Mouse (Mus musculus) heart, postnatal 14 days (tissue): ENCODE measurements around the gene Ms4a3. TPM values are rescaled to one million over a fixed set of nuclear protein-coding genes. Genes with fewer than 3 reads are reported as not detected.

Source experiments
- DNase-seq, 2 experiments: peaks; one replicate each; pipeline ENCODE4 v3.0.0; 2021 to 2022
- intact Hi-C: fragments of 180-260 bp; cut with DNase I; formaldehyde crosslinking; loops from one replicate; pipeline ENCODE4 v1.15.1; 2025
- long read RNA-seq, 2 experiments: library from polyadenylated mRNA; stranded (forward); transcript quantifications; one replicate each; pipeline ENCODE4 v2.0.0; 2021
- total RNA-seq, 2 experiments: library from RNA; stranded (reverse); gene quantifications; 2 replicates each; pipeline ENCODE4 v1.2.3; 2021

Gene Ms4a3
- total RNA-seq: not detected
- long read RNA-seq, experiment 1: 0 reads
- long read RNA-seq, experiment 2: 0 reads

- intact Hi-C loops: no loop called here
- no peak for DNase-seq
Measured at GRCm38 (mm10) chr19:11640732-11641131, at the start of gene Ms4a3. Ms4a3 (minus strand) TSS chr19:11640851.

GRCm38 (mm10) chr19:11661562-11661961 is 20.9 kb upstream of the Ms4a3 start:
- no peak for DNase-seq

GRCm38 (mm10) chr19:11660459-11660858 is 19.8 kb upstream of the Ms4a3 start, which contains the start of gene Oosp2:
Oosp2 (minus strand) TSS chr19:11660559.
- intact Hi-C loops: no loop called here
- no peak for DNase-seq

More at GRCm38 (mm10) chr19:11661562-11661961, 20.9 kb upstream of the Ms4a3 start:
- intact Hi-C loops: no loop called here

GRCm38 (mm10) chr19:11659142-11659541 is 18.5 kb upstream of the Ms4a3 start:
- DNase-seq: no peak
- intact Hi-C loops: no loop called here

GRCm38 (mm10) chr19:11649564-11649963 is 8.9 kb upstream of the Ms4a3 start:
- intact Hi-C loops: no loop called here
- no peak for DNase-seq

- intact Hi-C loops: no loop called here
- DNase-seq: no peak
Measured at GRCm38 (mm10) chr19:11646166-11646565, 5.5 kb upstream of the Ms4a3 start.

GRCm38 (mm10) chr19:11639038-11639437 is 1.6 kb downstream of the Ms4a3 start:
- intact Hi-C loops: no loop called here
- DNase-seq: no peak

GRCm38 (mm10) chr19:11635572-11635971 is 5.1 kb downstream of the Ms4a3 start:
- DNase-seq: no peak
- intact Hi-C loops: no loop called here

GRCm38 (mm10) chr19:11634330-11634729 is 6.3 kb downstream of the Ms4a3 start:
- no peak for DNase-seq

GRCm38 (mm10) chr19:11633732-11634131 is 6.9 kb downstream of the Ms4a3 start:
- DNase-seq: no peak
- intact Hi-C loops: no loop called here

More at GRCm38 (mm10) chr19:11634330-11634729, 6.3 kb downstream of the Ms4a3 start:
- intact Hi-C loops: no loop called here

GRCm38 (mm10) chr19:11625231-11625630 is 15.4 kb downstream of the Ms4a3 start:
- intact Hi-C loops: no loop called here
- no peak for DNase-seq

GRCm38 (mm10) chr19:11624800-11625199 is 15.9 kb downstream of the Ms4a3 start:
- intact Hi-C loops: no loop called here
- DNase-seq: no peak

- intact Hi-C loops: no loop called here
- DNase-seq: no peak
Measured at GRCm38 (mm10) chr19:11623551-11623950, 17.1 kb downstream of the Ms4a3 start, which contains the start of gene Ms4a2. Ms4a2 (minus strand) TSS chr19:11623719.

- no peak for DNase-seq
- intact Hi-C loops: no loop called here
Measured at GRCm38 (mm10) chr19:11617983-11618382, 22.7 kb downstream of the Ms4a3 start.

- intact Hi-C loops: no loop called here
Measured at GRCm38 (mm10) chr19:11614805-11615204, 25.8 kb downstream of the Ms4a3 start.

GRCm38 (mm10) chr19:11613776-11614443 is 26.7 kb downstream of the Ms4a3 start:
- DNase-seq: no peak
- intact Hi-C loops: no loop called here

More at GRCm38 (mm10) chr19:11614805-11615204, 25.8 kb downstream of the Ms4a3 start:
- no peak for DNase-seq

- no peak for DNase-seq
- intact Hi-C loops: no loop called here
Measured at GRCm38 (mm10) chr19:11613084-11613483, 27.6 kb downstream of the Ms4a3 start.

- no peak for DNase-seq
- intact Hi-C loops: no loop called here
Measured at GRCm38 (mm10) chr19:11612293-11612692, 28.4 kb downstream of the Ms4a3 start.

GRCm38 (mm10) chr19:11611541-11611945 is 29.1 kb downstream of the Ms4a3 start:
- intact Hi-C loops: loop anchor here (2.0 kb wide), 1 partner anchor 155 kb away; no protein-coding TSS in a partner anchor
- peak in 1 of 2 experiments; percentile 14 for DNase-seq

- peak; percentile 23 to 45 for DNase-seq
- intact Hi-C loops: no loop called here
Measured at GRCm38 (mm10) chr19:11608172-11608571, 32.5 kb downstream of the Ms4a3 start.

GRCm38 (mm10) chr19:11604603-11605002 is 36.0 kb downstream of the Ms4a3 start, which contains the start of gene Ms4a6d:
Ms4a6d (minus strand) TSS chr19:11604849.
- no peak for DNase-seq
- intact Hi-C loops: loop anchor here (5.0 kb wide), 1 partner anchor 242 kb away; no protein-coding TSS in a partner anchor

GRCm38 (mm10) chr19:11602026-11602425 is 38.6 kb downstream of the Ms4a3 start:
- intact Hi-C loops: loop anchor here (5.0 kb wide), 1 partner anchor 240 kb away; no protein-coding TSS in a partner anchor
- DNase-seq: peak; percentile 10 to 38
